Mouse (Mus musculus) frontal cortex, postnatal 10 days (tissue): ENCODE results near the gene Midn.

Source experiments
- DNase-seq, 2 experiments: peaks; one replicate each; pipeline ENCODE4 v3.0.0; 2022; ENCODE audit warnings: low spot score in 2 of 2, mixed read lengths in 1 of 2

Midn gene

GRCm38 (mm10) chr10:80147719-80148601 lies at the start of gene Midn:
Gene Midn (plus strand): TSS chr10:80148272.
- DNase-seq: peak in 1 of 2 experiments; percentile 76

- no peak for DNase-seq
These were observed 49.4 kb upstream of the Midn start for GRCm38 (mm10) chr10:80098630-80099029.

GRCm38 (mm10) chr10:80100982-80101381 lies 47.1 kb upstream of the Midn start:
- DNase-seq: no peak

- peak; percentile 52 to 80 for DNase-seq
These were observed 45.7 kb upstream of the Midn start for GRCm38 (mm10) chr10:80102216-80102915.

- DNase-seq: no peak
These were observed 45.0 kb upstream of the Midn start for GRCm38 (mm10) chr10:80103032-80103431.

GRCm38 (mm10) chr10:80104181-80104580 lies 43.9 kb upstream of the Midn start:
- no peak for DNase-seq

GRCm38 (mm10) chr10:80105460-80105859 lies 42.6 kb upstream of the Midn start, which contains the start of gene Sbno2:
Gene Sbno2 (minus strand): TSS chr10:80105571.
- DNase-seq: no peak

- DNase-seq: no peak
These were observed 42.1 kb upstream of the Midn start for GRCm38 (mm10) chr10:80105926-80106325.

- DNase-seq: no peak
These were observed 40.4 kb upstream of the Midn start for GRCm38 (mm10) chr10:80107678-80108077.

GRCm38 (mm10) chr10:80114341-80115284 lies 33.5 kb upstream of the Midn start:
- DNase-seq: peak; percentile 78 to 80

- peak; percentile 99 for DNase-seq
These were observed 32.7 kb upstream of the Midn start, which contains the start of gene Stk11 for GRCm38 (mm10) chr10:80115290-80115943. Gene Stk11 (plus strand): TSS chr10:80115803.

GRCm38 (mm10) chr10:80115944-80116335 lies 32.1 kb upstream of the Midn start:
- no peak for DNase-seq

- DNase-seq: peak in 1 of 2 experiments; percentile 24
These were observed 31.5 kb upstream of the Midn start for GRCm38 (mm10) chr10:80116563-80116926.

- DNase-seq: no peak
These were observed 31.0 kb upstream of the Midn start for GRCm38 (mm10) chr10:80116927-80117691.

GRCm38 (mm10) chr10:80117736-80118135 lies 30.3 kb upstream of the Midn start:
- no peak for DNase-seq

GRCm38 (mm10) chr10:80118552-80118951 lies 29.5 kb upstream of the Midn start:
- no peak for DNase-seq

GRCm38 (mm10) chr10:80120146-80120545 lies 27.9 kb upstream of the Midn start:
- DNase-seq: no peak

- DNase-seq: no peak
These were observed 26.4 kb upstream of the Midn start for GRCm38 (mm10) chr10:80121639-80122038.

GRCm38 (mm10) chr10:80123932-80124562 lies 24.0 kb upstream of the Midn start:
- DNase-seq: no peak

GRCm38 (mm10) chr10:80127920-80128319 lies 20.2 kb upstream of the Midn start:
- DNase-seq: no peak
